In the genomic region with DNA sequence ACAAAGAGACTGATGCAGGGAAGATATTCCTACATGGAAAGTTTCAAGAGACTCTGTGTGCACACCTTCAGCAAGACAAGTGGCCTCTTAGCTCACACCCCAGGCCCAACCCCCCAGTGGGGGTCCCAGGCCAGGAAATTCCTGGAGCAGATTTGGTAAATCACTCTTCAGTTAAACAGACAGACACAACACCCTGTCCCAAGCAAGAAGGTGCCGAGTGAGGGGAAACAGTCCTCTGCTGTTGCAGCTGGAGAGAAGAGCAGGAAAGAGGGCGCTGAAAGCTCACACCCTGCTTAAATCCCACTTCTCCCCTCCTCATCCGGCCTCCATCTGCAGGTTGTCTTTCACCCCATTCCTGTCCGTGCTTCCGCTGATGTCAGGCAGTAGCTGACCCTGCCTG, we compare ENCODE assay signal across 27 mouse cellular contexts. TPM values are rescaled to one million over a fixed set of nuclear protein-coding genes. Genes with fewer than 3 reads are reported as not detected.
A peak's percentile ranks its signal among the peaks of the same experiment; 100 is the strongest.
DNase-seq lines count a peak whose midpoint lies in the region; ATAC-seq and TF ChIP-seq lines count a peak whose summit lies in the region.
"Had no signal": no experiment of that assay in that cellular context is flagged by ENCODE, and none has a peak within 500 bp of the region (broad histone marks: within the 10 kb centered on the region; RNA-seq: fewer than 3 reads in every experiment).

No protein-coding gene starts in this region.

- TF ChIP-seq CTCF in lung, postnatal 0 days (IDR thresholded peaks at IDR 0.05), result no peak

- H3K9me3 ChIP-seq in heart, embryonic 15.5 days (replicated peaks), result no peaks in the 10 kb centered on the region
- no peaks in the 10 kb centered on the region for H3K9me3 ChIP-seq in embryonic facial prominence, embryonic 10.5 days
- H3K9me3 ChIP-seq in lung, postnatal 0 days (ENCODE audit: low read length), result no peaks in the 10 kb centered on the region
- H3K9me3 ChIP-seq: embryonic facial prominence, embryonic 15.5 days; hindbrain, embryonic 12.5 days; liver, embryonic 15.5 days; megakaryocyte, embryonic 14.5 days; midbrain, embryonic 13.5 days had no signal

- H3K9ac ChIP-seq in heart, embryonic 15.5 days, result no peak overlapping the region
- no peak overlapping the region for H3K9ac ChIP-seq in lung, postnatal 0 days (replicated peaks; ENCODE audit: low read depth)
- H3K9ac ChIP-seq: embryonic facial prominence, embryonic 15.5 days; hindbrain, embryonic 12.5 days; liver, embryonic 15.5 days; midbrain, embryonic 13.5 days had no signal

- WGBS in heart, embryonic 15.5 days, result 29% methylated on average over 5 of the region's 5 CpGs
- WGBS in embryonic facial prominence, embryonic 10.5 days, result 71% methylated on average over 5 of the region's 5 CpGs
- 29% methylated on average over 5 of the region's 5 CpGs for WGBS in lung, postnatal 0 days

- peak; percentile 6 for DNase-seq in embryo, embryonic 10 days (ENCODE audit: low spot score)
- DNase-seq in embryo, embryonic 10.5 days (ENCODE audit: low spot score), result no peak
- no peak for DNase-seq in heart, postnatal 36 days
- DNase-seq in embryonic facial prominence, embryonic 10.5 days (ENCODE audit: low spot score), result peak; percentile 8
- DNase-seq in lung, postnatal 0 days (ENCODE audit: low spot score), result peak; percentile 14
- no peak for DNase-seq in right cerebral cortex, postnatal 10 days (ENCODE audit: low spot score in 2 of 2)
- no peak for DNase-seq in adrenal gland, adult 8-10 months
- DNase-seq: adrenal gland, postnatal 10 days; cerebellum, adult 2 months; cerebellum, postnatal 25 days; gastrocnemius, postnatal 10 days; layer of hippocampus, adult 9-11 months; liver; right cerebral cortex, postnatal 25 days; spleen, adult 18-20 months; thymus, postnatal 14 days had no signal

- 0 out of 2 replicates have a peak overlapping the region, but pooled peaks have one; percentile 13 for H3K4me2 ChIP-seq in heart, embryonic 15.5 days
- no peak overlapping the region for H3K4me2 ChIP-seq in lung, postnatal 0 days (replicated peaks; ENCODE audit: low read depth, low read length)
- H3K4me2 ChIP-seq: embryonic facial prominence, embryonic 15.5 days; hindbrain, embryonic 12.5 days; liver, embryonic 15.5 days; midbrain, embryonic 13.5 days had no signal

- peak; percentile 55 for ATAC-seq in heart, embryonic 15.5 days (replicated peaks; ENCODE audit: insufficient number of reproducible peaks, insufficient read depth, low FRiP score, low read depth)
- no peak; the same call in 1 of the 2 replicates for ATAC-seq in lung, postnatal 0 days
- ATAC-seq: activated CD4-positive, CD25-positive, alpha-beta regulatory T cell, adult 4 months; forebrain, embryonic 14.5 days; intestine, postnatal 0 days; midbrain, embryonic 13.5 days had no signal

- intact Hi-C loops in heart, postnatal 36 days (cut with DNase I), result no loop called here

- peaks cover 27% of the 10 kb centered on the region for H3K27me3 ChIP-seq in heart, embryonic 15.5 days
- peaks cover 84% of the 10 kb centered on the region for H3K27me3 ChIP-seq in embryonic facial prominence, embryonic 10.5 days (replicated peaks; ENCODE audit: low read depth, poor library complexity, severe bottlenecking)
- H3K27me3 ChIP-seq in lung, postnatal 0 days (replicated peaks; ENCODE audit: insufficient read depth, low read length), result no peaks in the 10 kb centered on the region
- H3K27me3 ChIP-seq: liver, embryonic 15.5 days had no signal

- H3K27ac ChIP-seq in heart, embryonic 15.5 days, result no peak overlapping the region
- H3K27ac ChIP-seq in embryonic facial prominence, embryonic 10.5 days (replicated peaks), result no peak overlapping the region
- no peak overlapping the region for H3K27ac ChIP-seq in lung, postnatal 0 days (ENCODE audit: low read length)
- H3K27ac ChIP-seq: embryonic facial prominence, embryonic 15.5 days; hindbrain, embryonic 12.5 days; liver, embryonic 15.5 days; midbrain, embryonic 13.5 days had no signal

- H3K4me1 ChIP-seq in heart, embryonic 15.5 days (replicated peaks), result peaks cover 4% of the 10 kb centered on the region; the same call in 1 of the 2 replicates
- H3K4me1 ChIP-seq in embryonic facial prominence, embryonic 10.5 days, result no peaks in the 10 kb centered on the region
- no peaks in the 10 kb centered on the region for H3K4me1 ChIP-seq in lung, postnatal 0 days (ENCODE audit: insufficient read depth, low read depth, low read length)
- H3K4me1 ChIP-seq: embryonic facial prominence, embryonic 15.5 days; hindbrain, embryonic 12.5 days; liver, embryonic 15.5 days; megakaryocyte, embryonic 14.5 days; midbrain, embryonic 13.5 days had no signal

- TF ChIP-seq EP300 in lung, postnatal 0 days (IDR thresholded peaks at IDR 0.05), result no peak

- no peak overlapping the region for H3K4me3 ChIP-seq in heart, embryonic 15.5 days
- no peak overlapping the region for H3K4me3 ChIP-seq in embryonic facial prominence, embryonic 10.5 days
- no peak overlapping the region for H3K4me3 ChIP-seq in lung, postnatal 0 days (ENCODE audit: low read depth, low read length)
- H3K4me3 ChIP-seq: embryonic facial prominence, embryonic 15.5 days; hindbrain, embryonic 12.5 days; liver, embryonic 15.5 days; megakaryocyte, embryonic 14.5 days; midbrain, embryonic 13.5 days had no signal

- no peaks in the 10 kb centered on the region for H3K36me3 ChIP-seq in heart, embryonic 15.5 days
- no peaks in the 10 kb centered on the region for H3K36me3 ChIP-seq in embryonic facial prominence, embryonic 10.5 days (replicated peaks)
- H3K36me3 ChIP-seq in lung, postnatal 0 days (ENCODE audit: insufficient read depth, low read length), result no peaks in the 10 kb centered on the region
- H3K36me3 ChIP-seq: embryonic facial prominence, embryonic 15.5 days; hindbrain, embryonic 12.5 days; liver, embryonic 15.5 days; midbrain, embryonic 13.5 days had no signal

RNA-seq across cellular contexts. Expression of a gene that starts 58.2 kb away (rescaled TPM):
- 1.2 and 2.5 TPM in 2 replicates for polyA plus RNA-seq in heart, embryonic 15.5 days (2015; fragmentation: Nextera tagmentation; extraction: Ambion mirVana)
- total RNA-seq in heart, postnatal 36 days (2021), result 1 to 10 TPM; 2.2 to 2.5 TPM
- 4.8 and 5.2 TPM in 2 replicates for polyA plus RNA-seq in embryonic facial prominence, embryonic 10.5 days (2016; fragmentation: Nextera tagmentation; extraction: Ambion mirVana)
- 0.14 and 0.20 TPM in 2 replicates for polyA plus RNA-seq in lung, postnatal 0 days (2015; fragmentation: Nextera tagmentation; extraction: Ambion mirVana)
- 1 to 10 TPM; 1.8 to 4.6 (median 2.8) TPM for total RNA-seq in adrenal gland, adult 8-10 months (2022)
- total RNA-seq: granulocyte monocyte progenitor cell, adult 5-6 weeks; monocyte, adult 5-6 weeks had no signal
- polyA plus RNA-seq: activated CD4-positive, CD25-positive, alpha-beta regulatory T cell, adult 4 months had no signal

Comparison
In these comparisons a context has a peak if more than half of its experiments do, and no peak if none do; other contexts are left out.
1. DNase-seq: peak in embryo, embryonic 10 days (single experiment), embryonic facial prominence, embryonic 10.5 days (single experiment) and lung, postnatal 0 days (single experiment); none in embryo, embryonic 10.5 days (single experiment), heart, postnatal 36 days (0 of 2), right cerebral cortex, postnatal 10 days (0 of 2) and adrenal gland, adult 8-10 months (single experiment).